Mouse (Mus musculus) layer of hippocampus, postnatal 25 days (tissue): ENCODE results near the gene Zc3hav1l. TPM values are rescaled to one million over a fixed set of nuclear protein-coding genes. Genes with fewer than 3 reads are reported as not detected.

Source experiments
- total RNA-seq, 2 experiments: library from RNA; stranded (reverse); gene quantifications; 2 replicates each; pipeline ENCODE4 v1.2.3; 2021

The Zc3hav1l gene
- total RNA-seq, 2 experiments from 2014 or later: 3.5 to 4.3 TPM

Other genes starting within 250 kb of the Zc3hav1l start
- gene Tmem213, start 190.0 kb downstream of the Zc3hav1l start, total RNA-seq: not detected
- gene Atp6v0a4, start 174.7 kb downstream of the Zc3hav1l start, total RNA-seq: 1 to 10 TPM; 1.7 to 2.1 TPM
- gene D630045J12Rik, start 45.2 kb downstream of the Zc3hav1l start, total RNA-seq: 10 to 100 TPM; 33.2 to 43.0 TPM
- gene Zc3hav1, start 55.3 kb upstream of the Zc3hav1l start, total RNA-seq: 1 to 10 TPM; 2.7 to 3.0 TPM
- 10 to 100 TPM in 1 of 2 experiments, 1 to 10 TPM in 1; 9.0 to 11.8 TPM for gene Ttc26, start 82.2 kb upstream of the Zc3hav1l start, total RNA-seq
- gene Ubn2, start 134.7 kb upstream of the Zc3hav1l start, total RNA-seq: 10 to 100 TPM; 33.8 to 46.4 TPM
- 10 to 100 TPM; 50.7 to 63.4 TPM for gene Fmc1, start 234.2 kb upstream of the Zc3hav1l start, total RNA-seq